Mouse (Mus musculus) kidney, postnatal 10 days (tissue): ENCODE measurements around the gene Timm29.

Source experiments
- DNase-seq: peaks from one replicate; pipeline ENCODE4 v3.0.0; 2021; ENCODE audit warnings: mixed read lengths

Timm29 gene

DNA sequence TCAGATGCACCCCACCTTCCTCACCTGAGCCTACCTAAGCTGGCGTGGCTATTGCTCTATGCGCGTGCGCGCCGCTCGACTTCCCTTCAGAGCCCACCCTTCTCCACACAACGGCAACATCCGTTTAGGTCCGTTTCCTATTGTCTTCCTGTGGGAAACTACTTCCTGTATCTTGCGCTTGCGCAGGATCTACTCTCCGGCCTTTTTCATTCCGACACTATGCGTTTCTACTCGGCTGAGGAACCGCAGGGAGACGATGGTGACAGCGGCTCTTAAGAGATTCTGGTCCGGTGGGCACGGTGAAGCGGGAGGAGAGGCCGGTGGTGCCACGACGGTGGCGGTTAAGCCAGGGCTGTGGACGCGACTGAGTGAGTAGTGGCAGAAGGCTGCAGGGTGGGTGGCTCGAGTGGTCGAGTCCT is at the start of gene Timm29, which contains the start of gene Yipf2:
TSS of gene Timm29 (plus strand) at position 20 of the 419 bp plus-strand sequence.
TSS of gene Yipf2 (minus strand) at position 126 of the 419 bp plus-strand sequence.
- peak; percentile 91 for DNase-seq

DNA sequence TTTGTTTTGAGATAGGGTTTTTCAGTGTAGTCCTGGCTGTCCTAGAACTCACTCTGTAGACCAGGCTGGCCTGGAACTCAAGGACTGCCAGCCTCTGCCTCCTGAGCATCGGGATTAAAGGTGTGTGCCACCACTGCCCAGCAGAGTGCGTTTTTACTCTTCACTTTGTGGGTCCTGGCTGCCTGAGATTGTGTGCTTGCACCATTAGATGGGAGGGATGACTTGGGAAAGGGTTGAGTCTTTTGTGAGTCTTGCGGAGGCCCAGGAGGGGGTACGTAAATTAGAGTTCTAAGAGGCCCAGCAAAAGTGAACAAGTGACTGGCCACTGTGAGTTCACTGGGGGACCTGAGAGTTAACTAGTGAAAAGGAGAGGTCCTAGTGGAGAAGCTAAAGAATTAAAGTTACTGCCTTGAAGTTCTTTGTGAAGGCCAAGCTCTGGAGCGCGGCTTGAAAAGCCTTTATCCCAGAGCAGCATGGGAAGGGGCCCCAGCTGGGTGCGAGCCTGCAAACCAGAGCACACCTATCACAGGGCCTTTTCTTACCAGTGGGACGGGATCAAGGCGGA is 47.1 kb upstream of the Timm29 start:
- no peak for DNase-seq

DNA sequence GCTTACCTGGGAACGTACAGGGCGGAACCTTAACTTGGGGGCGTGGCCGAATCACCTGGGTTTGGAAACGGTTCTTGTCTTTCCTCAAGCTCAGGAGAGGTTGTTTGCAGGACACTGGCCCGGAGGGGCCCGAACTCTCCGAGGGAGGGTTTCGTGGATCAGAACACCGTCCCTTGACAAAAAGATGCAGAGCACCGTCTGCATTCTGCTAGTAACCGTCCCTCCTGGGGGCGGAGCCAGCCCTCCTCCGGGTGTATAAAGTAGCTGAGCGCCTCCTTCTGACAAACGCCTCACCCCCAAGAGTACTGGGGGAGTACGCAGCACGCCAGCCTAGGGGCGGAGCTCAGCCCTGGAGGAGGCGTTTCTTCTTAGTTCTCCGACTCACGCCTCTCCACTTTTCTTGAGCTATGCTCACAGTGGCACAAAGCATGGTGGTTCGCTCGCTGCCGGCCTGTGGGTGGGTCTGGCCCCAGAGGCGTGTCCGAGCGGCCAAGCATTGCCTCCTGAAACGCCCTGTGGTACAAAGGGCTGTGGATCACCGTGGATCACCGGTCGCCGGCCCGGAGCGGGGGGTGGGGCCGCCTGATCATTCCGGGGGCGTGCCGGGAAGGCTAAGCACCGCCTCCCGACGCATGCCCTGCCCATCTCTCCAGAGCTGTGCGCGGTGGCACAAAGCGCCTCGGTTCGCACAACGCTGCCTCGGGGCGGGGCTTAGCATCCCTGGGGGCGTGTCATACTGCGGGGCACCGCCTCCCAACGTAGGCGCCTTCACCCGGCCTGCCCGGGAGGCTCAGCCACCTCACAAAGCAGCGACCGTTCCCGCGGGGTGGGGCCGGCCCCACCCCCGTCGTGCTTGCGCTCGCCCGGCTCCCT is 46.4 kb upstream of the Timm29 start:
- DNase-seq: peak; percentile 100

DNA sequence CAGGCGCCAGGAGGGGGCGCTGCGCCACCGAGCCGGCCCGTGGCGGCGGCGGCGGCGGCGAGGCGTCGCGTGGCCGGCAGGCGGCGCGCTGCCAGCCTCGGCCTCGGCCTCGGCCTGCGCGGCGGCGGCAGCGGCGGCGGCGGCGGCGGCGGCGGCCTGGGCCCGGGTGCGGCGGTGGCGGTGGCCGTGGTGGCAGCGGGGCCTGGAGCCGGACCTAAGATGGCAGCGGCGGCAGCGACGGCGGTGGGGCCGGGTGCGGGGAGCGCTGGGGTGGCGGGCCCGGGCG is 45.8 kb upstream of the Timm29 start, which contains the start of gene Carm1:
TSS of gene Carm1 (plus strand) at position 106 of the 286 bp plus-strand sequence.
- DNase-seq: no peak

DNA sequence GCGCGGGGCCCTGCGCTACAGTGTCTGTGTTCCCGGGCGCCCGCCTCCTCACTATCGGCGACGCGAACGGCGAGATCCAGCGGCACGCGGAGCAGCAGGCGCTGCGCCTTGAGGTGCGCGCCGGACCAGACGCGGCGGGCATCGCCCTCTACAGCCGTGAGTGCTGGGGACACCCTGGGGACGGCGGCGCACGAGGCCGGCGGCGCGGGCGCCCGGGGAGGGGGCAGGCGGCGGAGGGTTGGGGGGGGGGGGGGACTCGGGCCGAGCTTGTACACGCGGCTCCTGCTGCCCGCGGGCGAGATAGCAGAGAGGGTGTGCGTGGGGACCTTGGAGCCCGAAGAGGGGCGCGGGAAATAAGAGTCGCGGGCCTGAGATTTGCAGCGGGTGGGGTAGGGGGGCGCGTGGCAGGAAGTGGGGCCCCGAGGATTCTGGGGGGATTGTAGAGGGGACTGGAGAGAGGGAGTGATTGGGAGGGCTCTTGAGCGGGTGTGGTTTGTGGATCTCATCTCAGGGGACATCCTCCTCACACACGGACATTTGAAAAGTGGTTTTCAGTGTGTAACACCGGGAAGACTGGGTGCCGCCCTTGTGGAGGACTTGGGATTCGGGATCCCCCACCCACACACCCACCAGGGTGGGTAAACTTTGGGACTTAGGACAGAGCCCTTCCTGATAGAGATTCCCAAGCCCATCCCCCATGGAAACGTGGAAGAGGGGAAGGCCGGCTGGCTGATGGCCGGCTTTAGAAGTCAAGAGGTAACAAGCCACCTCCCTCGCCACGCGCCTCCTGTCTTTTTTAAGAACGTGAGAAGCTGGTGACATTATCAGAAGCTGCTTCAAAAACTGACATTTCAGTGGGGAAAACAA is 45.2 kb upstream of the Timm29 start:
- DNase-seq: peak; percentile 79

DNA sequence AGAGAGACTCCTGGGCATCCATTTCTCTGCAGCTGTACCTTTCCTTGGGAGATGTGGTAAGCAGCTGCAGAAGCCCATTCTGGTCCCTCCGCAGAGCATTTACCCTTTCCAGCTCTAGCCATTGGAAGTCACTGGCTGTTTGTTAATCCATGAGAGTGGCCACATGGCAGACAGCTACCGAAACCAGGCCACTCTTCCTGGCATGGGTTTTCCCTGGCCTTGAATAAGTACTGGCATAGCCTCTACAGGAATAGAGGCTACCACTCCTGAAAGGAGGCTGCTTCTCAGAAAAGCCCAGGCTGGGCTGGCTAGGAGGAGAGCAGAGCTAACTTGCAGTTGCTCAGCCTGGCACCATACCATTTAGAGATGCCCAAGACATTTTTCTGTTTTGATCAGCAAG is 41.5 kb upstream of the Timm29 start:
- no peak for DNase-seq

DNA sequence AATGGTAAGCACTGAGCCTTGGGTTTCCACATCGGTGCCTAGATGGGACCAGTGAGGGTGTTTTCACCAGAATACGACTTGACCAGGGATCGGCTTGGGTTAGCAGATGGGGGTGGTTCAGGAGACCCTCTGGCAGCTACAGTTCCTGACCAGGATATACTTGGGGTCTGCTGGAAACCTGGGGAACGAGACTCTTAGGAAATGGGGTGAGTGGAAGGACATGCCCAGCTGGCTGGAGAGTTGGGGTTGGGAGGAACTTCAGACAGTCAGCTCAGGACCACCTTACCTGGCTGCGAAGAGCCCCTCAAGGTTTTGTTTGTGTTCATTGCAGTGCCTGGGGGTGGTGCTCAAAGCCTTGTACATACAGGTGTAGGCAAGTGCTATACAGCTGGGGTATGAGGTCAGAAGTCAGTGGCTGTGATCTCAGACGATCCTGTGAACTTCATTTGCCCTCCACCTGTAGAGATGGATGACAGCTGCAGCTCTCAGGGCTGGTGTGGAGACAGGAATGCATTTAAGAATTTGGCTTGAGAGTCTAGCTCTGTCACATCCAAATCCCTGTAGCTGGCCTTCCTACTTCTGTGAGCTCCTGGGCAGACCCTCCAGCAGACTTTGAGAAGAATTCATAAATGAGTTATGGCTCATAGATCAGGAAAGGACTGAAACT is 38.8 kb upstream of the Timm29 start:
- DNase-seq: no peak

DNA sequence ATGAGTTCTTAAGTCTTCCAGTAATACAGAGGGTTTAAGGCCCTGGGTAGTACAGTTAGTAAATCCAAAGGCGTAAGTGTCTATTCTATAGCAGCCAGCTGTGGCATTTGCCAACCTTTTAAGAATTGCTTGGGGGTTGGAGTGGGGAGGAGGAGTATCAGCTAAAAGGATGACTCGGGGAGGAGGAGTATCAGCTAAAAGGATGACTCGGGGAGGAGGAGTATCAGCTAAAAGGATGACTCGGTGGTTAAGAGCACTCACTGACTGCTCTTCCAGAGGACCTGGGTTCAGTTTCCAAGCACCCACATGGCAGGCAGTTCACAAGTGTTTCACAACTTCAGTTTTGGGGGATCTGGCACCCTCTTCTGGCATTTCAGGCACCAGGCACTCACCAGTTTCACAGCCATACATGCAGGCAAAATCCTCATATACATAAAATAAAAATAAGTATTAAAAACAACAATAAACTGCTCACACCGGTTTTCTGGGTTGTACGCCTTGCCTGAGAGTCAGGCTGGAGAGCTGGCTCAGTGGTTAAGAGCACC is 37.3 kb upstream of the Timm29 start:
- no peak for DNase-seq

DNA sequence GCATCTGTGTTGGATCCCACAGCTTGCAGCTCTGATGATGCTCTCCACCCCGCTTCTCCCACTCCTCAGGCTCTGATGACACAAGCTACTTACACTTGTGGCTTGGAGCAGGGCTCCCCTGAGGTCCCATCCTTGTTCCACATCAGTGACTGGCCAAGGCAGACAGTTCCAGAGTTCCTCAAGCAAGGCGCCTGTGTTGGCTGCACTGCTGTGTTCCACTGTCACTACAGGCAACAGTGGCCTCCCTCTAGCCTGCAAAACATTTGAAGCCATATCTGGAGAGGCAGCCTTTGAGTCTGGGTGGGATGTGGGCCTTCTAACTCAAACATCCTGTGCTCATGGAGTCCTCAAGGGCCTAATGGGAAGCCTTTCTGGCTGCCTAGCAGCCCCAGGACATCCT is 35.5 kb upstream of the Timm29 start:
- DNase-seq: no peak

DNA sequence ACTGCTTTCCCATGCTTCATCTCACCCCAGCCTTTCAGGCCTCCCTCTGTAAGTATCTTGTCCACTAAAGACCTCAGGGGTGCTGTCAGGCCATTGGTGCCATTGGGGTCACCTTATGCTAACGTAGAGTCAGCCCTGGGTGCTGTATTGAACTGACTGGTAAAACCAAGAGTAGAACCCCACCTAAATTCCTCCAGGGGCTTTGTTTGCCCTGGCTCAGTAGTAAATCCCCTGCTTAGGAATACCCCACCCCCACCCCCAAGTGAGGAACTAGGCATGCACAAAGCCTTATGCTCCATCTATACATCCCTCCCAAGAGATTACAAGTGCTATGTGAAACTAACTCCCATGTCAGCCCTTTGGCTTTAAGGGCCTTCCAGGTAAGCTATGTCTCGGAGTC is 35.0 kb upstream of the Timm29 start:
- no peak for DNase-seq

DNA sequence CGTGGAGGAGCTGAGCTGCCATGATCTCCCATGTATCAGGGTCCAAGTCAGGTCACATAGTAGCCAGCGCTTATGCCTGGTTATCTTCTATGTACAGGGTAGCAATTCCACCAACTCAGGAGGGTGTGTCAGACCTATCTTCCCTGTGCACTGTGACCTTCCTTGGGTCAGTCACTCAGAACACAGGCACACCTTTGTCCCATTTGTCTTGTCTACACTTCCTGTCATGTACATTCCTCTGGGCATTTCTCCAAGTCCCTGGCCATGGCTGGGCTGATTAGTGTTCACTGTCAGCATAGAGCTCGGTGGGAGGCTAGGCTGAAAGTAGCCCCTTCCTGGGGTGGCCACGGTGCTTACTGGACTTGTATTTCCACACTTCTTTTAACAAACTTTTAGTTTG is 34.2 kb upstream of the Timm29 start:
- DNase-seq: peak; percentile 51

DNA sequence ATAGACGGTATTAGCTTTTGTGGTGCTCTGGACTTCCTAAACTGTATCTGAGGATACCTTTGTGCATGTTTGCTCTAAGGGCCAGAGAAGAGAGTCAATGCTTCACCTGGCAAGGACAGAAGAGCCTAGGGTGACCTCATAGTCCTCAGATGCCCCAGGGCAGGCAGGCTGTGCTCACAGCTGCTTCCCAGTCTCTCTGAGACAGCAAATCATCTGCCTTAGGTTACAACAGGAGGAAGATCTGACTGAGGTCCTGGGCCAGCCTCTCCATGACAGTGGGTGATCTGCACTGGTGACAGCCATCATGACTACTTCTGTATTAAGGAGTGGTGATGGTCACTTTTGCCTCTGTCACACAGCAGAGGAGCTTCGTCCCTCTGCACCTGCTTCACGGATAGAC is 33.4 kb upstream of the Timm29 start:
- no peak for DNase-seq

DNA sequence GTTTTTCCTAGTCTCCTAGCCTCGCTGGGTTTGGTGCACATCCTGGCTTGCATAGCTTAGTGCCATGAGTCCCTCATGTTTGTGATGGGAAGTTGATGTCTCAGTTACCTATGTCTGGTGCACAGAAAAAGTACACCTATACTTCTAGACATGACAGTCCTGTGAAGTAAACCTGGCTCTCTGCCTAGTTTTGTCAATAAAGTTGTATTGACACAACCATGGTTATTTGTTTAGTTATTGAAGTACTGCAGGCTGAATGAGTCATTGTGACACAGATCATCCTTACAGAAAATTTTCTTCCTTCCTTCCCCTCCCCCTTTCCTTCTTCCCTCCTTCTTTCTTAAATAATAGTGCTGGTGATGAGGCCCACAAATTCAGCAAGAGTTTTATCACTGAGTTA is 28.1 kb upstream of the Timm29 start:
- no peak for DNase-seq

DNA sequence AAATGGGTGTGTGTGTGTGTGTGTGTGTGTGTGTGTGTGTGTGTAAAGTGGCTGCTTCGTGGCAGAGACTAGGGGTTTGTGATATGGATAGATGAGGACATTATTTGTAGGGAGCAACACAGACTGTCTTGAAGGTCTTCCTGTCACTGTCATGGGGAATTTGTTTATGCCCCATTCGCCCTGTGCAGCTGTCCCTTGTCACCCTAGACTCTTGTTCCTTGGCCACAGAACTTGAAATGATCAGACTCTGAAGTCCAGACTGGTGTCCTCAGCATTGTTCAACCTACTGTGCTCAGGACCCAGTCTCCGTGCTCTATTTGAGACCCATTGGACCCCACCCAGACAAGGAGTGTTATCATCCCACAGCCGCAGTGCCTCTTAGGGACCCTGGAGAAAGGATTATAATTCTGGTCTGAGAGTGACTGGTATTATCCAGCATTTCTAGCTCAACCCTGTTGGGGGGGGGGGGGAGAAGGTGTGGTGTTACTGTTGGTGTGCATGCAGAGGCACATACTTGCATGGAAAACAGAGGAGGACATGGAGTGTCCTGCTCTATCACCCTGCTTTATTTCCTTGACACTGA is 27.4 kb upstream of the Timm29 start:
- DNase-seq: no peak

DNA sequence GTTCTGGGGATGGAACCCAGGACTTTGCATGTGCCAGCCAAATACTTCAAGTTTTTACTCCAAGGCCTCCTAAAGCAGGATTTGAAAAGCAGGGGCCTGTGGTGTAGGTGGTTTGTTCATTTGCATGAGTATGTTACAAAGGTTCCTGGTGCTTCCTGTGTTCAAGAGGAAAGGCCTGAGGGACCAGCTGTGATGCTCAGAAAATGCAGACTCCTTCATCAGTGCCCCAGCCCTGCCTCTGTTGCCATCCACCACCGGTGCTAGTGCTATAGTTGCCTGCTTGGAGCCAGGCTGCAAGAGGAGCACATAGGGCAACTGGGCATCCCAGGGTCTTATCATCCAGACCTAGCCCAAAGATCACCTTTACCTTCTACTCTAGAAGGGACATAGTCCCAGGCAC is 26.0 kb upstream of the Timm29 start:
- no peak for DNase-seq

DNA sequence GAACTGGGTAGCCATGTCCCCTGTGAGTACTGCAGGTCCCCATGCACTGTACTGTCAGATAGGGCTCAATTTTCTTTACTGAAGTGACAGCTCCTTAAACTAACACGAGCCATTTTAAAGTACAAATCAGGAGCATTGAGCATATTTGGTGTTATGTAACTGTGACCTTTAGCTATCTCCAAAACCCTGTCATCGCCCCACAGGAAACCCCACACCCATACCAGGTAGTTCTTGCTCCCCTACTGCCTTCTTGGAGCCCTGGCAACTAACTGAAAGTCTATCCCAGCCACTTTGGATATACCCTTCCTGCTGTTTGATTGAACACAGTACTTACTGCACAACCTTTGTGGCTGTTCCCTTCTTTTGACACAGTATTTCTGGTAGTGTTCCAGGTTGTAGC is 25.5 kb upstream of the Timm29 start:
- DNase-seq: no peak

DNA sequence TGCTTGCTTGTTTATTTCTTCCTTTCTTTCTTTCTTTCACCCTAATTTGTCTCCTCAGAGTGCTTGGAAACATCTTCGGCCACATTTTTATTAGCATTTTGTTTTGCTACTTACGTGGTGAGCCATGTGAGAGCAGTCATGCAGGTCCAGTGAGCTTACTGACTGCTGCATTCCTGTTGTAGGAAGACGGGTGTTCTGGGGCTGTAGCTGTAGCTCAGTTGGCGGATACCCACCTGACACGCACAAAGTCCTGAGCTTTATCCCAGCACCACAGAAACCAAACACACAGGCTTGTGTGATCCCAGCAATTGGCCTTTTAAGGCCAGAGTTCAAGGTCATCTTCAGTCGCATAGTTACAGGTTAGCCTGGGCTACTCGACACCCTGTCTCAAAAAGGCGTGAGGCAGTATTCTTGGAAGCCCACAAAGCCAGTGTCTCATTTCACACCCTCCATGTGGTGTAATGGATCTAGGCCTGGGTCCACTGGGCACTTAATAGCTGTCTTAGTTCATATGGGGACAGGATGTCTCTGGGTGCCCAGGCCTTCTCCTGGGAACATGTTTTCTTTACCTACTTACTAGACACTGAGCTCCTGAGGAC is 23.8 kb upstream of the Timm29 start:
- DNase-seq: no peak

DNA sequence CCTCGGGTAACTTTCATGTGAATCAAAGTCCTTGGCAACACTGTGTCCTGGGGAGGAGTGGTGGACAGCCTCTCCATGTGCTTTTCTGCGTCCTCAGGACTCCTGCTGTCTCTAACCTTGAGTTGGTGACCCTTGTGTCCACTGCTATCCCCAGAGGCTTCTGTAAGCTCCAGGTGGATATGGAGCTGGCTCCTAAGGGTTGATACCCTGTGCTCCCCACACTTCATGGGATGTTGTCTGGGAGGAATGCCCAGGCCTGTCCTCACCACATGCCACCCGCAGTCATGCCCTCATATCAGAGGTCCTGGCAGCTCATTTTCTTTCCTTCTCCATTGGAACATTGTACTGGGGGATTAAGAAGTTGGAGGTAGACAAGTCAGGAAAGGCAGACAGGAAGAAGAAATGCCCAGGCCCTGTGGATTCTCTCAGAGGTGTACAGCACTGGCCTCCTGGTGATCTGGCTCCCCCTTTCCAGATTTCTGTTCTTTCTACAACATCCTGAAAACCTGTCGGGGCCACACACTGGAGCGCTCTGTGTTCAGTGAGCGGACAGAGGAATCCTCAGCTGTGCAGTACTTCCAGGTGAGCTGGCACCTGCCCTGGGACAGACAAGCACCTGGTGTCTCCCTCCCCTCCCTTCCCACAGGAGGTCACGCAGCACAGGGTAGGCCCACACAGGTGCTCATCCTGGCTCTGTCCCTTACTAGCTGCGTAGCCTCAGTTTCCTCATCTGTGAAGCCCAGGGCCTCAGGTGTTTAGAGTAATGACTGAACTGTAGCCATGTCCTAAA is 18.3 kb upstream of the Timm29 start:
- DNase-seq: no peak

DNA sequence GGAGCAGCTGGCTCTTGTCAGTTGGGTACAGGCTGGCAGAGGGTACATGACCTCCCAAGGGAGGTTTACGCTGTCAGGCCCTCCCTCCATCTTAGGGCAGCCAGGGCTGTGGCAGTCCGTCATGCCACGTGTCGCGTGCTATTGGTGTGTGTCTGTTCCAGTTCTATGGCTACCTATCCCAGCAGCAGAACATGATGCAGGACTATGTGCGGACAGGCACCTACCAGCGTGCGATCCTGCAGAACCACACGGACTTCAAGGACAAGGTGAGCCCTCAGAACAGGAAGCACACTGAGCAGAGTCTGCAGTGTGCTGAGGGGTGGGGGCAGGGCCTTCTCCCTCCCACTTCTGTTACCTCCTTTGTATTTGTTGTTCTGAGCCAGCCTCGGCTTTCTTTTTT is 17.3 kb upstream of the Timm29 start:
- no peak for DNase-seq

DNA sequence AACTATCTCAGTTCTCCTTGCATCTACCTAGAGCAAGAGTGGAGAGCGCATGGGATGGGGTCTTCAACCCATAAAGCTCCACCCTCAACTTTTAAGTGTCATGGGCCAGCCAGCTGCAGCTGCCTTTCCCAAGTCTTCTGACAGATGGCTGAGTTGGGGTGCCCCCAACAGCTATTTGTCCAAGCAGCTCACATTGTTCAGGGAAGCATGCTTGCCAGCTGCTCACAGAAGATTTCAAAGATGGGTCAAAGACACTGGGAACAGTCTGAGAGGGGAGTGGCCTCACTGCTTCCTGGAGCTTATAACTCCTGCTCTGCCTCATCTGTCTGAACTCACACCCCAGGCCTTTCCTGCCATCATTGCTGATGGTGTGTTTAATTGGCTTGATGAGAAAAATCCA is 16.2 kb upstream of the Timm29 start:
- no peak for DNase-seq

DNA sequence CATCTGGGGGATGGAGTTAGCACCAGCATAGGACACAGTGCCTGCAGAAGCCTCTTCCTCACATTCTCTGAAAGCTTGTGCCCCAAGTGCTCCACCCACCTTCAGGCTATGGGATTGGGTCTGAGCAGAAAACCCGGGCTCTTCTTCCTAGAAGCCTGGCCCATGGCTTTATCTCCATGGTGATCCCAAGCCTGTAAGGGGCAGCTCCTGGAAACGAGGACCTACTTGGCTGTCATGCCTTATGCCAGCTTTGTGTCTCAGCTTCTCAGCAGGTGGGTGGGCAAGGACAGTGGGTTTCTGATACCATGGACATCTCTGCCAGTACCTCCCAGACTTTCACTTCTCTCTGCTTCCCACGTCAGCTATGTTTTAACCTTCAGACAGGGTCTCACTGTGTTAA is 14.3 kb upstream of the Timm29 start:
- no peak for DNase-seq
